Mouse (Mus musculus) cerebellum, postnatal 10 days (tissue): ENCODE results near the gene Arl15.

Experiments used
- DNase-seq, 2 experiments: peaks; one replicate each; pipeline ENCODE4 v3.0.0; 2021; ENCODE audit warnings: mixed read lengths in 2 of 2

Gene Arl15

GRCm38 (mm10) chr13:113875724-113876123 is 81.4 kb downstream of the Arl15 start:
- no peak for DNase-seq

DNA sequence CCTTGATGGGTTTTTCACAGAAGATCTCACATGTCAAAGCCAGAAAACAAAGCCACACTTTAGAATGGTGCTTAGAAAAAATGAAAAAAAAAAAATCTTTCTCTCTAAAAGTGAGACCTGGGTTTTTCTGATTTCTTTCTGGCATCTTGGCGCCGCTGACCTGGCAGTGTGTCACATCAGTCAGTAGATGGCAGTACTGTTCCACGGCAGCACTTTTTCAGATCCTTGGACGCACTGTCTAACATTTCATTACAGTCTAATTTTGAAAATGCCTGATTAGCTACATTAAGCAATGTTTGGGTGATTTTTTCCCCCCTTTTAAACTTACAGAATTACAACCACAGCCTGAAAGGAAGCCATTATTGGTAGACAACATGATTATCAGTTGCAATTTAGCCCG is 83.1 kb downstream of the Arl15 start:
- peak; percentile 81 to 86 for DNase-seq

DNA sequence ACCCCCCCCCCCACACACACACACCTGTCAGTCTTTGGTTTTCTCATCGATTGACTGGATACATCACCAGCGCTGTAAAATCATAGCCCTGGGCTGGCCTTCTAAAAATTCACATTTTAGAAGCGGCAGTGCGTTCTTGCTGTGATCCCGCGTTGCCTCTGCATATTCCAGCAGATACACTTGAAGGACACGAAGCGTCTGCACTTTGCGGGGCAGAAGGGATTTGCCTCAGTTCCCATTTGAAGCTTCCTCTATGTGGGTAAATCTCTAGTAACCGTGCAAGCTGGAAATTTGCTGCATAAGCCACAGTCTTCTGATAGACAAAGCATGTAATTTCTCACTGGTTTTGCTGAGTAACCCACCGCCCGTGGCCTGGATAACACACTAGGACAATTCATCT is 84.3 kb downstream of the Arl15 start:
- DNase-seq: no peak

GRCm38 (mm10) chr13:113879651-113880327 is 85.5 kb downstream of the Arl15 start:
- DNase-seq: no peak

DNA sequence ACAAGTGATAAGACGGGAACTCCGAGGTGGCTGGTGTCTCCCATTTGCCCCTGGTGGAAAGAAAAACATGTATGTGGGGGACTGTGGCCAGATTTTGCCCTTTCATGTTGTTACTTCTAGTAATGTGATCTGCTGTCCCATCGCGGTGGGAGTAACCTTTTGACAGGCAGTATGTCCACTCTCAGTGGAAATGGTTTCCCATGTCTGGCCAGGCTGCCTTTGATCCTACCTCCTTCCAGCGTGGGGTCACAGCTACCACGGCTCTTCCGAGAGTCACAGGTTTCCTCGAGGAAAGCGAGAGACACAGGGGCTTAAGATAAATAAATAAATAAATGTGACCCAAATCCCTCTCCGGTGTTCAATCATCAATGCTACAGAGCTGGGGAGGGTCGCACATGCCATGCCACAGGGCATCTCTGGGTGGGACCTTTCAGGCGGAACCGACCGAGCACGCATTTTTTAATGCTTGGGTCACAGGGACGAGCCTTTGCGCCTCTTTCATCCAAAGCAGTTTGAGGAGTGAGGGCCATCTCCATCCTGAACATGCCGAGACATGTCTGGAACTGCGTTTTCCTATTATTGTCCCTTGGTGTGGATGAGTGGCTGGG is 86.4 kb downstream of the Arl15 start:
- DNase-seq: no peak

DNA sequence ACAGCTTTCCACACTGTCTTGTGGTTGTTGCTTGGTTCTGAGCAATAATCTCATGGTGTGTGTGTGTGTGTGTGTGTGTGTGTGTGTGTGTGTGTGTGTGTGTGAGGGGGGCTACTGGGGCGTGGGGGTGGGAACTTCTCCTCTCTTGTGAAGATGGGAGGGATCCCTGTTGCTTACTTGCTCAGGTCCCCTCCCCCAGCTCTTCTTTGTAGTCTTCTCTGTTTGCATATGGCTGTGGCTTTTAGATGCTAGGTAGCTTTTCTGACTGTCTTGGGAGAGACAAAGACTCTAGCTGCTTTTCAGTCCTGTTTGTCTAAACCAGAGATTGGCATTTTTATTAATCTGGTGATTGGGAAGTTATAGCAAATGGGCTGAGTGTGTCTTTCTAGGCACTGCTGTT is 88.7 kb downstream of the Arl15 start:
- no peak for DNase-seq

DNA sequence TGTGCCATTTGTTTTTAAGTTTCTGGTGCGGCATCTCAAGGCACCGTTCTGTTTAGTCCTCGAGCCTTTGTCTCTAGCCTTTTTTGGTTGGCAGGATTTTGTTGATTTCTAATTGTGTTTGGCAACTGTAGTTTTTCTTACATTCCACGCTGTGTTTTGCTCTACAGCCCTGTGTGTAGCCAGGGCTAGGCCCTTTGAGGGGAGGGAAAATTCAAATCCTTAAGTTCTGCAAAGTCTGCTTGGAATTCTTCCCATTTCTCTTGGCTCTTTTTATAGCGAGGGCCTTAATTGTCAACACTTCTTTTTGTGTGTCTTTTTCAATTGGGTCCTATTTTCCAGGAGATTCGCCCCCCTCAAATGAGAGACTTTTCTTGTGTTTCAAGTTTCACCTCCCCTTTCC is 92.8 kb downstream of the Arl15 start:
- DNase-seq: no peak

DNA sequence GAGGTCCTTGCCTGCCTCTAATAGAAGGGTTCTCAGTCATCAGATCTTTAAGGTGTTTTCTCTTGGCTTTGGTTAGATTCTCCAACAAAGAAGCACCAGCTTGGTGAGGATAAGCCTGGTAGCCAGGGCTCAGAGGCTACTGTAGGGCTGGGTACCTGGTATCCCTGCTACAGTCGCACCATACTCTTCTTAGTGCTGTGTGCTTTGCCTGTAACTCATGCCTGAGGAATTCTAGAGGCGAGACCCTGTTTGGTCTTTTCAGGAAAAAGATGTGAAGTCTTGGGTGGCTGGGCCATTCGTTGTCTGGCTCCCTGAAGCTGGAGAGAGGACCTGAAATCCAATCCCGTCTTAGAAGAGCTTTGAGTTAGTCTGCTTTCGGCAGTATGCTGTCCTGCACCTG is 93.8 kb downstream of the Arl15 start:
- no peak for DNase-seq

GRCm38 (mm10) chr13:113888704-113889103 is 94.4 kb downstream of the Arl15 start:
- no peak for DNase-seq

- no peak for DNase-seq
These were observed 95.1 kb downstream of the Arl15 start for GRCm38 (mm10) chr13:113889140-113890055.

DNA sequence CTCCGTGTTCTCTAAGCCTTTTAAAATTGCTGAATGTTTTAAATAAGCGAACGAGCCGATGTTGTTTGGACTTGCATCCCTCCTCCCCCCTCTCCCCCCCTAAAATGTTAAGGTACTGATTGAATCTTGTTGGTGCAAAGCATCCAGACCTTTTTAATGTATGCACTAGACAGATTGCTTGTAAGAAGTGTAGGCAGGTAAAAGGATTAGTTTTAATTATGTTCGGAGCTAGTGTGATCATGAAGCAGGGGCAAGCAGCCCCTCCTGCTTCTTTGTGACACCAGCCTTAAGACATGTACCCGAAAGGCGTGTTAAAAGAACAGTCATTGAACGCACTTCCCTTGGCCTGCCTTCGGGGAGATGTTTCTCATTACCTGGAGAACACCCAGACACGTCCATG is 102.4 kb downstream of the Arl15 start:
- DNase-seq: no peak

DNA sequence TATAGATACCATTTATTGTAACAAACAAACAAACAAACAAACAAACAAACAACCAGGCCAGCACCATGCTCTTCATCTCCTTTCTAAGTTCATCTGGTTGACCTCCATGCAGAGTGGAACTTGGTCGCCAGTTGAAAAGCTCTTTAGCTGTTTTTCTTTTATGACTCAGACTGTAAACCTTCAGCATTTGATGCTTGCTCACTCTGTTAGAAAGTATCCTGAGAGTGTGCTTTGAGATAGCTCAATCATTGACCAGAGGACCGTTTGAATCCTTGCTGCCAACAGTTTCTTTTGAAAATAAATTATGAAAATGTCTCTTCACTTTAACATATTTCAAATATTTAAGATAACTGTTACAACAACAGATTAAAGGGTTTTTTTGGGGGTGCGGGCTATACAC is 103.2 kb downstream of the Arl15 start:
- no peak for DNase-seq

DNA sequence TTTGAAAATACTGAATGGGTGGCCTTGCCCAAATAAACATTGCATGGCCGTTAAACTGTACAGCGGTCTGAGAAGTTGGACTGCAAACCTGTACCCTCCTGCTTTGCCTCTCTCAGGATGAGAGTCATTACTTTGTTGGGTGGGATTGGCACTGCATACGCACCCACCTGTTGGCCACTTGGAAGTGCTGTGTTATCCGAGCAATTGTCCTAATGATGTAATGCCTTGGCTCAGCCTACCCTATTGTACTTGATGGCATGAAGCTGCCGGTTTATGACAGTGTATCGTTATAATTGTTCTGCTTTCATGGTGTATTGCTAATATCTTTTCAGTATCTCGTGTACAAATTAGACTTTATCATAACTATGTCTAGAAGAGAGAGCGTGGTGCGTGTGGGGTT is 103.6 kb downstream of the Arl15 start:
- DNase-seq: no peak

DNA sequence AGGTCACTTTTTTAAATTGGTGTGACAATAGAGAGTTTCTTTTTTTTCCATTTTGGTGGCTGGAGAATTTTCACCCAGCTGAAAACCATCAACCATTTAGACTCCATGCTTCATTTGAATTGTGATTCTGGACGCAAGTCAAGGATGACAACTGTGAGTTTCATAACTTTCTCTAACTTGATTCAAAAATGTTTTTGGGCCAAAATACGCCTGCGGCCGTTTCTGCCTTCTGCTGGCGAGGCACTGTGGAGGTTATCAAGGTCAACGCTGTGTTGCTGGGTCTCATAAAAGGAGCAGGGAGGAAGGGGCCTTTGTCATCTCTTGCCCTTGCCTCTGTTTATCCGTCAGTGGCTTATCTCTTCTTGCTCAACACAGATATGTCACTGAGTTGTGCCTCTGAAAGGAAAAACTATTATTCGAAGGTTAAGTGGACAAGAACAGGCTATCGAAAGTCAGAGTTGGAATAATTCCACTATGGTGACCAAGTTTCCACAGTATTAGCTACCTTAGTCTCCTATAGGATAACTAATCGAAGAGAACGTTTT is 106.8 kb downstream of the Arl15 start:
- DNase-seq: no peak

DNA sequence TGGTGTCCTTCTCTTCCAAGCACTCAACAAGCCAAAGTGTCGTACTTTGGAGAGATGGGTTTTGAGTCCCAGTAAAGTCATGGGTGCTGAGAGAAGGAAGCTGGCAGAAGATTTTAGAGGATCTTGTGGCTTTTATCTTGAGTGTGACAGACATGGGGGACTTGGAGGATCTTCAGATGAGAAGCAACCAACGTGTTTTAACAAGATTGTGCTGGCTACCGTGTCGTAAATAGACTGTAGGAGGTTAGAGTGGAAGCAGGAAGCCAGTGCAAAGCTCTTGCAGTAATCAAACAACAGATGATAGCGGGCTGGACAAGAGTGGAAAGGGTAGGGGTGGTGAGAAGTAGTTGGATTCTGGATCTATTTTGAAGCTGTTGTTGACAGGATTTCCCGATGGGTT is 109.0 kb downstream of the Arl15 start:
- no peak for DNase-seq

DNA sequence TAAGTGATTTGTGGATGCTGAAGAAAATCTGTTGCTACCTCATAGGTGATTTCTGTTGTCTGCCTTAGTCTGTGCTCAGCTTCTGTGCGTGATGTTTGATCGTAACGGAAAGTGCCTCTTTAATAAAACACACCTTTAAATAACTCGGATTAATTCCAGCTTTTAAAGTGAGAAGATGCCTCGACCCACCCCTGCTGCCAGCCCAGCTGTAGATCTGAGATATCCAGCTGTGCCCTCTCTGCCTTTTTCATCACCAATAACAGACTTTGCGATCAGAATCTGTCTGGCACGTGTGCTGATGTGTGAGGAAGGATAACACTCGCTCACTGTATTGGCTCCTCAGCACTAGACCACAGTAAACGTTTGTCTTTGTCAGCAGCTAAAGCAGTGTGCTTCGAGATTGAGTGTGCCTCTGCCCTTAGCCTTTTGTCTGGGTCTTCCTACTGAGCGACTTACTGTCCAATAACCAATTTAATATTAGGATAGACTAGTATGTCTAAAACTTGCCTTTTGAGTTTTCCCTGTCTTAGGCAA is 117.7 kb downstream of the Arl15 start:
- DNase-seq: no peak

DNA sequence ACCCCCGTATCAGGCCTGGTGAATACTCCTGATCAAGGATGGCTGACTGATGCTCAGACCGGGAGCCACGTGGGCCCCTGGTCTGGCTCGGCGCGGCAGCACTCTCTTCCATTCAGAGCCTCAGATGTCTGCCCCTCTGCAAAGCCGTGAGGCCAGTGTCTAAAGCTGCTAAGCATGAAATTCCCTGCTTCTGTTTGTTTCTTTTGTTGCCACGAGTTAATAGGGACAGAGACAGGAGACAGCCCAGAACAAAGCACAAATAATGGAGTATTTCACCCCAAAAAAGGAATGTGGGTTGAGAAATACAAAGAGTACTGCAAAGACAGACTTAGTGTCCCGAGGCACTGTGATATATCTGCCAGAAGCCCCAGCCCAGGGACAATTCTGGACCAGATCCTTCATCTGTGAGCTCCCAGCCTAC is 120.3 kb downstream of the Arl15 start:
- DNase-seq: peak in 1 of 2 experiments; percentile 32

DNA sequence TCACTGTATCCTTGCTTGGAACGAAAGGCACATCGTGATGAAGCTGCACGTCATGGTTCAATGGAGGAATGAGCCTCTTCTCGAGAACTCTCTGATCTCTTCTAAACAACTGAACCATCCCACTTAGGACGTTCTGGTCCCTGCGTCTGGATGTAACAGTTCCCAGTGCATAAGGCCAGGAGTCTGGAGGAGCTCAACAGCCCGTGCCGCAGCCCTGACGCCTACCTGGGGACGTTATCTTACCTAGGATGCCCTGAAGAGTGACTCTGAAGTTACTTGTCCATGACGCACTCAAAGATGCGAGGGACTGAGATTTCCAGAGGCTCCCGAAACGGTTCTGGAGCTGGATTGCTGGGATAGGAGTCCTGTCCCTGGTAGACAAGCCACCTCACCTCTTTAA is 121.4 kb downstream of the Arl15 start:
- no peak for DNase-seq

GRCm38 (mm10) chr13:113916761-113917160 is 122.5 kb downstream of the Arl15 start:
- DNase-seq: peak; percentile 62 to 81

- peak; percentile 47 for DNase-seq
These were observed 123.1 kb downstream of the Arl15 start for GRCm38 (mm10) chr13:113917376-113917775.

DNA sequence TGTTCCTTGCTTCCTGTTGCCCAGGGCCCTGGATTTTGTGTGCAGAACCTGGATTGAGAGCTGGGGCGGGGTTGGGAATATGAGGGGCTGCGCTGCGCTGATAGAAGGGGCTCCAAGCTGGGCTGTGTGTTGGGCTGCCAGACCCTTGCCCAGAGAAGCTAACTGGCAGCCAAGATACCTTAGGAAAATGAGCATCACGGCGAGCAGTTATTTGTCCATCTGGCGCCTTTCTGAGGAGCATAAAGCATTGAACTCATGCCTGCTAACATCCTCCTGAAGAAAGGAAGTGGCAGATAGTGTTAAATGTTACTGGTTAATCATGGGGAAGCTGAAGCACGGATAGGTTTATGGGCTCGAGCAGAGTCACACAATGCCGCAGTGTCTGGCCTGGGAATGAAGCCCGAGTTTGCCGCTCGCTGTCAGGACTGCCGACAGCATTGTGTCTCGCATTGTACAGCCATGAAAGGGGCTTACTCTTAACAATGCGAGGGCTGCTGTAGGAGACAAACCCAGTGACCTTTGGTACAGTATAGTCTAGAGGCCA is 123.6 kb downstream of the Arl15 start:
- DNase-seq: peak; percentile 78 to 85

DNA sequence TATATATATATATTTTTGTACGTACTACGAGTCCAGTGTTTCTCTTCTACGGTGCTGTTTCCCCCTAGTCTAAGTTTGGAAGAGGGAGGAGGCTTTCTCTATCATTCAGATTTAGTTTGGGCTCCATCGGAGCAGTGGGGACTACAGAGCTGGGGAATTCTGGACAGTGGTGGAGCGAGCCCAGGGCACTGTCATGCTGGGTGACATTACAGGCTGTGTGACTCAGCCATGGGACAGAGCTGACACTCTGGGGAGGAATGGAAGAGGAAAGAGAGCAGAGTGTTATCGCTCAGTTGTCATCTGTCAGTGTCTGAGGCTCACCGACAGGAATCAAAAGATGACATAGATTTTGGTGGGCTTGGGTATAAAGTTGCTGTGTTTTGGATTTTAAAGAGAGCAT is 124.4 kb downstream of the Arl15 start:
- DNase-seq: peak in 1 of 2 experiments; percentile 19

GRCm38 (mm10) chr13:113935697-113936096 is 141.4 kb downstream of the Arl15 start:
- DNase-seq: no peak
